Mouse (Mus musculus) MEL (cell line): ENCODE measurements around the gene Ror2.

ENCODE experiments used
- EP300 ChIP-seq, 2 experiments: IDR thresholded peaks; 2 replicates each; pipeline ENCODE4 v1.6.1; 2011; ENCODE audit warnings: improper control_type of control experiment in 2 of 2, low read length in 2 of 2, low read depth in 1 of 2, mild to moderate bottlenecking in 1 of 2
- GATA1 ChIP-seq: IDR thresholded peaks from 2 replicates; pipeline ENCODE4 v1.6.1; 2011; ENCODE audit warnings: low read depth, low read length, improper control_type of control experiment
- MAX ChIP-seq: IDR thresholded peaks from 2 replicates; pipeline ENCODE4 v1.6.1; 2011; ENCODE audit warnings: low read length, improper control_type of control experiment
- POLR2A ChIP-seq, 2 experiments: IDR thresholded peaks; 2 replicates each; pipeline ENCODE4 v1.6.1; 2011 to 2012; ENCODE audit warnings: low read length in 2 of 2, mild to moderate bottlenecking in 2 of 2, control low read depth in 1 of 2, improper control_type of control experiment in 1 of 2, low read depth in 1 of 2, moderate library complexity in 1 of 2; ENCODE audit not compliant: control insufficient read depth in 1 of 2, insufficient read depth in 1 of 2, poor library complexity in 1 of 2
- USF1 ChIP-seq: IDR thresholded peaks from 2 replicates; pipeline ENCODE4 v1.6.1; 2014; ENCODE audit warnings: low read depth, mild to moderate bottlenecking, inconsistent platforms, low read length, improper control_type of control experiment, moderate library complexity

GRCm38 (mm10) chr13:53292244-53292643 lies 6.3 kb upstream of the Ror2 start:
- TF ChIP-seq EP300 (IDR thresholded peaks at IDR 0.05; ENCODE audit: low read depth in 1 of 2, low read length in 2 of 2) (no peak), POLR2A (IDR thresholded peaks at IDR 0.05; ENCODE audit: control insufficient read depth in 1 of 2, insufficient read depth in 1 of 2, low read depth in 1 of 2, low read length in 2 of 2, poor library complexity in 1 of 2) (no peak), USF1 (no peak), MAX (no peak), GATA1 (no peak)
